Mouse (Mus musculus): Measurements from ENCODE around the gene Lyg1.
A peak's percentile ranks its signal among the peaks of the same experiment; 100 is the strongest.

The Lyg1 gene

DNA sequence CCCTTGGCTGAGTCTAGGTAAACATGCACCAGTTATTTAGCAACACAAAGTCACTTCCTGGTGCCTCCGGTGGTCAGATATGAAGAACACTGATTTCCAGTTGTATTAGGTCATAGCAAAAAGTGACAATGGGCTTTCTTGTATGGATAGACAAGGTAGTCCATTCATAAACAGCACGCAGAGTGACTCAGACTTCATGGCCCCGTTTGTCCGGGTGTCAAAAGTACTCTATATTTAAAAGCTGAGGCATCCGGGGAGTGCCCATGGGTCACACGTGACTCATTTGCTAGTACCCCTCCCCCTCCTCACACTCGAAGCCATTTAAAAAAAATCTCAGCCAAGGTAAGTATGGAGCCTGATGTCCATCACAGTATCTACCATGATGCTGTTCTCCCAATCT is 2.8 kb downstream of the Lyg1 start:
- no peak for DNase-seq (ENCODE audit: low spot score in 2 of 2)

DNA sequence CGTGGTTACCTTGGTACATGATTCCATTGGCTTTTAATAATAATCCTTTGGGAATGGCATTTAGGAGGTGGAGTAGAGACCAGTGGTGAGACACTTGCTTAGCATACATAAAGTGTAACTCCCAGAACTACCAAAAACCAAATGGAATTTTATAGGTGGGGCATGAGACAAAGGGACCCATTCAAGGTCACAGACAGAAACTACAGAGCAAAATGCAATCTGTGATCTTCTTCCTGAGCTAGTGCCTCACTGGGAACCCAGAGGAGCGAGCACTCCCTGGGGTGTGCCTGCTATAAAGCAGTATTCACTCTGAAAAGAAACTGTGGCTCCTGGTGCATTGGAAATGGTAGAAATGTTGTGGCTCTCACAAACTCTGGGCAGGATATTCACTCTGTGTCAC is 8.7 kb downstream of the Lyg1 start:
- DNase-seq (ENCODE audit: low spot score in 2 of 2) = no peak

DNA sequence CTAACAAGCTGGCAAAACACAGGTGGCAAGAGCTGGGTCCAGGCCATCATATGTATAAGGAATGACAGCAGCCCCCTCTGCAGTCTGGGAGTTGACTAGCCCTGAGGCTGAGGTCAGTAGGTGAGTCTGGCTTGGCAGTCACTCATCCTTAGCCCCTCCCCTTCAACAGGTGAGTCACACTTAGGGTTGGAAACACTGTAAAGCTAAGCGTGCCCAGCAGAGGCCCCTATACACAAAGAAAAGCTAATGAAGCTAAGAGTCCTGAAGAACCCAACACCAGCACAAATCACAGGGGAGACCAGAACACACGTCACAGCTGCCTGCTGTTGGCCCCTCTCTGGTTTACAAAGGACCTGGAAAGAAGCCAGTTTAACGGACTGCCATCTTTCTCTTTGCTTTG is 25.8 kb downstream of the Lyg1 start:
- DNase-seq (ENCODE audit: low spot score in 2 of 2) = peak; percentile 41 to 49

DNA sequence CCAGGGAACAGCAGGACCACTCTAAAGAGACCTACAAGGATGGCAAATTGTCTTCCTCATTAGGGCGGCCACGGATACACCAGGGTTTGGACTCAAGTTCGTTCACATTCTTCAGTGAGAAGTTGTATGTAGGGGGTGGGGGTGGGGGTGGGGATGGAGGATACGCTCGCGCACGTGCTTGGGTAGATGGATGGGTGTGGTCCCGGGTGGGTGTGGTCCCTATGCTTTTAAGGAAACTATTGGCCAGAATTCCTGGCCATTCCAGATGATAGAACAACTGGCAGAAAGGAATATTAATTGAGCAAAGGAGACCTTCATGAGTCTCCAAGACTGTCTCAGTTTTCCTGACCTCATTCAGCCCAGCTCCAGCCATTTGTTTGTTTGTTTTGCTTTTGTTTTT is 31.6 kb downstream of the Lyg1 start:
- DNase-seq (ENCODE audit: low spot score in 2 of 2) = no peak

DNA sequence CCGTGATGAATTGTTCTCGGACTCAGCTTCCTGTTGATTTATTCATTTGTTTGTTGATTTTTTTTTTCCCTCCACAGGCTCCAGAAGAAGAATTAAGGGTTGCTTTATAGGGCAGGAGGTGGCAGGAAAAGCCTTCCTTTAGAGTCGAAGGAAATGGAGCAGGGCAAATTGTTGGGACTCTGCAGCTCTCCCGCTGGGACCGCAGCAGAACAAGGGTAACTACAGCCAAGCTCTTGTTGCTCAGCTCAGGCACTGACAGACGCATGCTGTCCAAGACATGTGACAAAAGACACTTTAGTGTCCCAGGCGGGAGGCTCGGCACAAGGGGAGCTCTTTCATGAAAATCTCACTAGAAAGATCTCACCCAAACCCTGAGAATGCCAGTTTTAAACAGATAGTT is 35.0 kb downstream of the Lyg1 start:
- DNase-seq (ENCODE audit: low spot score in 2 of 2) = no peak

DNA sequence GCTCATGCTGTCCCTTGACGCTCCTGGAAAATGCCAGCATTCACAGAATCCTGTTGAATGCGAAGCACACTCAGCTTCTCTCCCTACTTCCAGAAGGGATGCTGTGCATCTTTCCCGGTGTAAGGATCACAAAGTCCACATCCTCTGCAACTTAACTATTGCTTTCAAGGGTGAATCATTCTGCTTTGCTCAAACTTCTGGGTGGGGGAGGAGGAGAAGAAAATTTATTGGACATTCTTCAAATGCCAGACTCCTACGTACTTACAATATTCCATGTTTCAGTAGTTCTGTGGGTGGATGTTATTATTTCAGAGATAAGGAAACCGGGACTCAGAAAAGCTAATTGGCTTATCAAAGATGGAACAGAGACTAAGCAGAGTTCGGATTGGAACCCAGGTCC is 39.5 kb downstream of the Lyg1 start:
- DNase-seq (ENCODE audit: low spot score in 2 of 2) = no peak

DNA sequence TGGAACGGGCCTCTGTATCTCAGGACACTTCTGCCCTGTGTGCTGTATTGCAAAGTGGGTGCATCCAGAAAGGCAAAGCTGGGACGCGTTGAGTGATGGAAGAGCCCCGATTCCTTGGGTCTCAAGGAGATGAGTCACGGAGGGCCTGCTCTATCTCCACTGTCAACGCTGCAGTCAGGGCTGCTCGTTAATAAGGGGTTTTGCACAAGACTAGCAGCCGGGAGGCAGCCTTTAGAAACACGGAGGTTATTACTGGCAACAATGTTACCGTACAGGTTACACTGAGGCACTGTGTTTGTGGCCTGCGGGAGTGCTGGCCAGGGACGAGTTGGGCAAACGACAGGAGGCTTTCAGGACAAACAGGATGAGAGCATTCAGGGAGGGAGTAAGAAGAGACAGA is 39.9 kb downstream of the Lyg1 start:
- no peak for DNase-seq (ENCODE audit: low spot score in 2 of 2)

DNA sequence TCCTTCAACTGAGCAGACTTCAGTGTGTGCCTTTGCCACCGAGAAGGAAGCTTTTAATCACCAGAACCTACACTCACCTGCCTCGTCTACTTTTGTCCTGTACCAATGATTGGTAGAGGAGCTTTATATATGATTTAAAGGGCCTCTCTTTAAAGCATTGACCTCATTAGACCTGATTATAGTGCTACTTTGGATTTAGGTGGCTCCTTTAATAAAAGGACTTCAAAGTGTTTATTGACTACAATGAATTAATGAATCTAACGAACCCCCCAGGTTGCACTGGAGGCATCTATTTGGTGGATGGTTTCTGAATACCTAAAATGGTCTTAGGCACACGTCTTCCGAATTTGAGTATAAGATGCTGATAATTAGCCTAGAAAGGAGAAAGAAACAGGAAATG is 41.2 kb downstream of the Lyg1 start, which contains the start of gene Lyg2:
Gene Lyg2 (minus strand): TSS at position 101 of the 400 bp plus-strand sequence.
- no peak for DNase-seq (ENCODE audit: low spot score in 2 of 2)

DNA sequence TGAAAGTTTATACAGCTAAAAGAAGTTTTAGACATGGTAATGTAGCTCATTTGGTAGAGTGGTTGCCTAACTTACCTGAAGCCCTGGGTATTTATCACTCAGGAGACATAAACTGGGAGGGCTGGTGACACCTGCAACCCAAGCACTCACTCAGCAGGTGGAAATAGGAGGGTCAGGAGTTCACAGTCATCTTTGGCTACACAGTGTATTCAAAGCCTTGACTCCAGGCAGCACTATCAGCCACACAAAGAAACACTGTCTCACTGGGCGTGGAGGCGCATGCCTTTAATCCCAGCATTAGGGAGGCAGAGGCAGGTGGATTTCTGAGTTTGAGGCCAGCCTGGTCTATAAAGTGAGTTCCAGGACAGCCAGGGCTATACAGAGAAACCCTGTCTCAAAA is 44.8 kb downstream of the Lyg1 start:
- DNase-seq (ENCODE audit: low spot score in 2 of 2) = no peak

DNA sequence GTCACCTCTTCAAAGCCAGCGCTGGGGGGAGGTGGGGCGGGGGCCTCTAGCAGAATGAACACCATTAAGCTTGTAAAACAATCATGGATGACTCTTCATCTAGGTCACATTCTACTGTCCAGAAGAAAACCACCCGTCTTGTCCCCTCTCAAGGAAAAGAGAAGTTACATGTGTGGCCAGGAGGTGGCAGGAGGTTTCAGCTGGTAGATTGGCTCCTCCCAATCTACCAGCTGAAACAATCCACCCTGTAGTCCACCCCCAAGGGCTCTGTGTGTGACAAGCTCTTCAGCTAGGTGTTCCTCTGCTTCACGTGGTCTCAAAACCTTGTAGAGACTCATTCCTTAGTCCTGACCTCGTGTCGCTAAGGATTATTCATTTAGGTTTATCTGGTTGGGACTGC is 54.4 kb downstream of the Lyg1 start:
- DNase-seq (ENCODE audit: low spot score in 2 of 2) = no peak

DNA sequence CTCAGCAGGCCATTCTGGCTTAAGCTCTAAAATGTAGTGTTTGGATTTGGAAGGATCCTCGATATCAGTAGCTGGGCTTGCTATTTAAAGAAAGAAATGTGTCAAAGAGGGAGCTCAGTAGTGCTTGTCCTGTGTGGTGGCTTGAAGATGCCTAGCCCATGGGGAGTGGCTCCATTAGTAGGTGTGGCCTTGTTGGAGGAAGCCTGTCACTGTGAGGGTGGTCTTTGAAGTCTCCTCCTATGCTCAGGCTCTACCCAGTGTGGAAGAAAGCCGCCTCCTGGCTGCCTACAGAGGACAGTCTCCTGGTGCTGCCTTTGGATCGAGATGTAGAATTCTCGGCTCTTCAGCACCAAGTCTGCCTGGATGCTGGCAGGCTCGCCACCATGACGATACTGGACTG is 57.3 kb downstream of the Lyg1 start:
- no peak for DNase-seq (ENCODE audit: low spot score in 2 of 2)

DNA sequence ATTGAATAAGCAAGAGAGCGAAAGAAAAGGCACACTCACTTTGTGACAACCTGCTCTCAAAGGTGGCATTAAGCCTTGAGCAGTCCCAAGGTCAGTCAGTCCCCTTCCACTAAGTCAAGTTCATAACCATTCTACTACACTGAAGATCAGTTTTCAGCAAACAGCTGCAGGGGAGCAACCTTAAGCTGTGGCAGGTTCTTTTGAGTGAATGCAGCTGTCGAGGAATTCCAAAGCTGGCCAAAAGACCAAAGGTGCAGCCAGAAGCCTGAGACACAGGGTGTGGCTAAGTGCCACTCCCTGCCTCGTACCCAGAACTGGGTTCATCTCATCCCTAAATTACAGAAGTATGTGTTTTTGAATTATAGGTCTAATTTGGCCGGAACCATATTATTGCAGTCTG is 57.7 kb downstream of the Lyg1 start:
- DNase-seq (ENCODE audit: low spot score in 2 of 2) = no peak
